Mouse (Mus musculus): ENCODE data around the gene Smg5. TPM values are rescaled to one million over a fixed set of nuclear protein-coding genes. Genes with fewer than 3 reads are reported as not detected.

Smg5 gene
- polyA plus RNA-seq (2015; fragmentation: Illumina TruSeq; extraction: RNeasy Lipid Tissue Mini Kit (QIAGEN cat#74804); ENCODE audit: insufficient read depth, low read depth, low replicate concordance) = 19.8 TPM

GRCm38 (mm10) chr3:88336058-88337013 lies at the start of gene Smg5, which contains the start of gene Tmem79:
Smg5 (plus strand) TSS chr3:88336260.
Tmem79 (minus strand) TSS chr3:88336148.

GRCm38 (mm10) chr3:88287110-88287509 lies 49.0 kb upstream of the Smg5 start, which contains the start of gene Gm38392:
Gm38392 (minus strand) TSS chr3:88287210.

GRCm38 (mm10) chr3:88296561-88297318 lies 39.3 kb upstream of the Smg5 start, which contains the start of the genes Tsacc and Cct3:
Tsacc (minus strand) TSS chr3:88296999.
Cct3 (plus strand) TSS chr3:88297116.

GRCm38 (mm10) chr3:88324951-88325405 lies 11.1 kb upstream of the Smg5 start, which contains the start of gene Glmp:
Glmp (plus strand) TSS chr3:88325023.

GRCm38 (mm10) chr3:88364337-88364736 lies 28.3 kb downstream of the Smg5 start, which contains the start of gene Paqr6:
Paqr6 (plus strand) TSS chr3:88364584.

GRCm38 (mm10) chr3:88372643-88373042 lies 36.6 kb downstream of the Smg5 start, which contains the start of gene Bglap3:
Bglap3 (minus strand) TSS chr3:88372743.

GRCm38 (mm10) chr3:88378599-88378998 lies 42.5 kb downstream of the Smg5 start, which contains the start of gene Bglap2:
Bglap2 (minus strand) TSS chr3:88378699.

GRCm38 (mm10) chr3:88384364-88384763 lies 48.3 kb downstream of the Smg5 start, which contains the start of gene Bglap:
Bglap (minus strand) TSS chr3:88384464.

GRCm38 (mm10) chr3:88409741-88410644 lies 73.9 kb downstream of the Smg5 start, which contains the start of gene Pmf1:
Pmf1 (minus strand) TSS chr3:88410331.

Other genes with a start within 250 kb of the Smg5 start
- 22.1 TPM for gene Mef2d, start 193.9 kb upstream of the Smg5 start, polyA plus RNA-seq (2015; fragmentation: Illumina TruSeq; extraction: RNeasy Lipid Tissue Mini Kit (QIAGEN cat#74804); ENCODE audit: insufficient read depth, low read depth, low replicate concordance)
- not detected for gene Rhbg, start 81.6 kb upstream of the Smg5 start, polyA plus RNA-seq (2015; fragmentation: Illumina TruSeq; extraction: RNeasy Lipid Tissue Mini Kit (QIAGEN cat#74804); ENCODE audit: insufficient read depth, low read depth, low replicate concordance)
- gene Gm38392, start 49.0 kb upstream of the Smg5 start, polyA plus RNA-seq (2015; fragmentation: Illumina TruSeq; extraction: RNeasy Lipid Tissue Mini Kit (QIAGEN cat#74804); ENCODE audit: insufficient read depth, low read depth, low replicate concordance) = not detected
- 6.5 TPM for gene Tsacc, start 39.3 kb upstream of the Smg5 start, polyA plus RNA-seq (2015; fragmentation: Illumina TruSeq; extraction: RNeasy Lipid Tissue Mini Kit (QIAGEN cat#74804); ENCODE audit: insufficient read depth, low read depth, low replicate concordance)
- gene Cct3, start 39.1 kb upstream of the Smg5 start, polyA plus RNA-seq (2015; fragmentation: Illumina TruSeq; extraction: RNeasy Lipid Tissue Mini Kit (QIAGEN cat#74804); ENCODE audit: insufficient read depth, low read depth, low replicate concordance) = 53.2 TPM
- 33.7 TPM for gene Glmp, start 11.2 kb upstream of the Smg5 start, polyA plus RNA-seq (2015; fragmentation: Illumina TruSeq; extraction: RNeasy Lipid Tissue Mini Kit (QIAGEN cat#74804); ENCODE audit: insufficient read depth, low read depth, low replicate concordance)
- gene Tmem79, start 112 bp upstream of the Smg5 start, polyA plus RNA-seq (2015; fragmentation: Illumina TruSeq; extraction: RNeasy Lipid Tissue Mini Kit (QIAGEN cat#74804); ENCODE audit: insufficient read depth, low read depth, low replicate concordance) = 0.63 TPM
- 3.1 TPM for gene Paqr6, start 28.3 kb downstream of the Smg5 start, polyA plus RNA-seq (2015; fragmentation: Illumina TruSeq; extraction: RNeasy Lipid Tissue Mini Kit (QIAGEN cat#74804); ENCODE audit: insufficient read depth, low read depth, low replicate concordance)
- gene Bglap3, start 36.5 kb downstream of the Smg5 start, polyA plus RNA-seq (2015; fragmentation: Illumina TruSeq; extraction: RNeasy Lipid Tissue Mini Kit (QIAGEN cat#74804); ENCODE audit: insufficient read depth, low read depth, low replicate concordance) = 24.3 TPM
- not detected for gene Bglap2, start 42.4 kb downstream of the Smg5 start, polyA plus RNA-seq (2015; fragmentation: Illumina TruSeq; extraction: RNeasy Lipid Tissue Mini Kit (QIAGEN cat#74804); ENCODE audit: insufficient read depth, low read depth, low replicate concordance)
- not detected for gene Bglap, start 48.2 kb downstream of the Smg5 start, polyA plus RNA-seq (2015; fragmentation: Illumina TruSeq; extraction: RNeasy Lipid Tissue Mini Kit (QIAGEN cat#74804); ENCODE audit: insufficient read depth, low read depth, low replicate concordance)
- 2.7 TPM for gene Pmf1, start 74.1 kb downstream of the Smg5 start, polyA plus RNA-seq (2015; fragmentation: Illumina TruSeq; extraction: RNeasy Lipid Tissue Mini Kit (QIAGEN cat#74804); ENCODE audit: insufficient read depth, low read depth, low replicate concordance)
- 5.0 TPM for gene Slc25a44, start 88.9 kb downstream of the Smg5 start, polyA plus RNA-seq (2015; fragmentation: Illumina TruSeq; extraction: RNeasy Lipid Tissue Mini Kit (QIAGEN cat#74804); ENCODE audit: insufficient read depth, low read depth, low replicate concordance)
- gene Sema4a, start 124.9 kb downstream of the Smg5 start, polyA plus RNA-seq (2015; fragmentation: Illumina TruSeq; extraction: RNeasy Lipid Tissue Mini Kit (QIAGEN cat#74804); ENCODE audit: insufficient read depth, low read depth, low replicate concordance) = 8.8 TPM
- gene Lmna, start 173.7 kb downstream of the Smg5 start, polyA plus RNA-seq (2015; fragmentation: Illumina TruSeq; extraction: RNeasy Lipid Tissue Mini Kit (QIAGEN cat#74804); ENCODE audit: insufficient read depth, low read depth, low replicate concordance) = 18.2 TPM
- gene Mex3a, start 196.1 kb downstream of the Smg5 start, polyA plus RNA-seq (2015; fragmentation: Illumina TruSeq; extraction: RNeasy Lipid Tissue Mini Kit (QIAGEN cat#74804); ENCODE audit: insufficient read depth, low read depth, low replicate concordance) = 0.13 TPM
- gene Rab25, start 212.0 kb downstream of the Smg5 start, polyA plus RNA-seq (2015; fragmentation: Illumina TruSeq; extraction: RNeasy Lipid Tissue Mini Kit (QIAGEN cat#74804); ENCODE audit: insufficient read depth, low read depth, low replicate concordance) = 9.4 TPM
- gene Lamtor2, start 216.8 kb downstream of the Smg5 start, polyA plus RNA-seq (2015; fragmentation: Illumina TruSeq; extraction: RNeasy Lipid Tissue Mini Kit (QIAGEN cat#74804); ENCODE audit: insufficient read depth, low read depth, low replicate concordance) = 43.4 TPM
- gene Ubqln4, start 217.5 kb downstream of the Smg5 start, polyA plus RNA-seq (2015; fragmentation: Illumina TruSeq; extraction: RNeasy Lipid Tissue Mini Kit (QIAGEN cat#74804); ENCODE audit: insufficient read depth, low read depth, low replicate concordance) = 17.2 TPM
- 80.4 TPM for gene Ssr2, start 239.6 kb downstream of the Smg5 start, polyA plus RNA-seq (2015; fragmentation: Illumina TruSeq; extraction: RNeasy Lipid Tissue Mini Kit (QIAGEN cat#74804); ENCODE audit: insufficient read depth, low read depth, low replicate concordance)